Mouse (Mus musculus): ENCODE results near the gene Mdga2.

Mdga2 gene

DNA sequence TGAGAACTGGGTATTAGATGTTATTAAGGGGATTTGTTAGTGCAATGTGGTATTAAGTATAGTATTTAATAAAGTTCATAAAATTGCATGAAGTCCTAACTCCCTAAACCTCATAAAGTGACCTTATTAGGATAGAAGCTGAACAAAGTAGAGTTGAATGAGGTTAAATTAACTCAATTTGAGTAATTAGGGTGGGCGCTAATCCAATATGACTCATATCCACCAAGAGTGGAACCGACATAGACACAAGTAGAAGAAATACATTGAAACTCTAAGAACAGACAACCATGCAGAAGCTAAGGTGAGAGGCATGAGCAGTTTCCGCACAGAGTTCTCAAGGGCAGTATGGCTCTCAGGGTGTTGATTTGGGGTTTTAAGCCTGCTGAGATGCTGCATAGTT is 165.7 kb downstream of the Mdga2 start:
- no peak for DNase-seq (ENCODE audit: low spot score in 2 of 2)

DNA sequence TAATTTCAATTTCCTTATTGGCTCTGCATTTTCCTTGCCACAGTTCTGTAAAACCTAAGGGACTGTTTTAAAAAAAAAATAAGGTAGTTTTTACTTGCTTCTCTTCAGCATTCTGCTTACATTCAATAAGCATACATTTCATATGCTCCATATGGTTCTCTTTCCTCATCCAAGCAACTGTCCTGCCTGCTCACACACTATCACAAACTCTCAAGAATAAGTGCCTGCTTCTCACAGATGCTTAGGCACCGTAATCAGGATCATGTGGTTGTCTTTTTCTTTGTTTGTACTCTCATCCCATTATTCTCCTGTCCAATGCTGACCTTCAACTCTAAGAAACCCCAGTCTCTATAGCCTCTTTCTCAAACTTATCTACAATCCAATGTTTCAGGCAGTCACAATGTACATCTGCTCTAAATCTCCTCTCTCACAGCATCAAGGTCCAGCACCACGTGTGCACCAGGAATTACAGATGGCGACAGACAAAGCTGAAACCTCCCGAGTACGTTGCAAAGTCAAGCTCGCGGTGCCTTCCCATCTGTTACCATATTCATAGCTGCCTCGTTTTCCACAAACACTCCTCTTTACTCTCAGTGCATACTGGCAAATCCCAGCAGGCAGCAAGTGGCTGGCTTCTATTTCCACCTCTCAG is 177.1 kb downstream of the Mdga2 start:
- DNase-seq (ENCODE audit: low spot score in 2 of 2): no peak

DNA sequence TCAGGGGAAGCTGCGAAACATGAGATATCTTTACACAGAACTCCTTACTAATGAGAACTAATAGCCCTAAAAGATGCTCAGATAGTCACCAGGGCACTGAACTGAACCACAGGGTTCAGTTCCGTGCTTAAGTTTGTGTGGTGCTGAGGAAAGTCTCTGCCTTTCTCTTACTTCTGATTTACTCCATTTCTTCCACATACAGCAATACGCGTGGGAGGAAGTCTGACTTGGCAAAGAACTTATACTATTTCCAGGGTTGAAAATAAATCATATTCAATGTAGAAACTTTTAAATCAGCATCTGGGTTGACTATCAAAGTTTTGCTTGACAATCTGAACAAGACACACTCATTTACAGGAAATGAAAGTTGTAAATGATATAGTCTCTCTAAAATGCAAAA is 180.5 kb downstream of the Mdga2 start:
- DNase-seq (ENCODE audit: low spot score in 2 of 2): no peak

DNA sequence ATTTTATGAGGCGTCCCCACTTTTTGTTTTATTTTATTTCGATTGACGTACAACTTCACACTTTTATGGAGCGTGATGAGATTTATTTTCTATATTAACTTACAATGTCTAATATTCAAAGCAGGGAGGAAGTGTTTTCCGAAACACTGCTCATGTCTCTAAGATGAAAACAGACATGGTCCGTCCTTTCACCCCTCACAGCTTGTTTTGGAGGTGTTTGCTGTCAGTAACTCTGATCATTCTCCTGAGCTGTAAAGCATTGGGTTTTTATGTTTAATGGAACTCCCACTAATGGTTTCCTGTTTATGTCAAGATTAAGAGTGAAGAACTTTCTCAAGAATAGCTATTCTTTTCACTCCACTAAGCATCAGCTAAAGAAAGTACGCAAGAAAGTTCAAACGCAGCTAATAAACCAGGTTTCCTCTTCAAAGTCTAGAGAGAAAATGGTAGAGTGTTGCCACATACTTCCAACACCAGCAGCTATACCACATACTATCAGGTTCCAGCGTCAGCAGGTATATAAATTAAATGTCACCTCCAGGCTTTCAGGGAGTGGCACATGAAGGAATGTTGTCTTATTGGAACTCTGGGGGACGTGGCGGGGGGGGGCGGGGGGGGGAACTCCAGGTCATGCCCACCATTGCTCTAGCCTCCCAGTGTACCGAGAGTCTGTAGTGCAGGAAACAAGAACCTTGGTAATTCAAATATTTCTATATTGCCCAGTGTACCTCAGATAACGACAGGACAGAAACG is 186.7 kb downstream of the Mdga2 start:
- no peak for DNase-seq (ENCODE audit: low spot score in 2 of 2)

DNA sequence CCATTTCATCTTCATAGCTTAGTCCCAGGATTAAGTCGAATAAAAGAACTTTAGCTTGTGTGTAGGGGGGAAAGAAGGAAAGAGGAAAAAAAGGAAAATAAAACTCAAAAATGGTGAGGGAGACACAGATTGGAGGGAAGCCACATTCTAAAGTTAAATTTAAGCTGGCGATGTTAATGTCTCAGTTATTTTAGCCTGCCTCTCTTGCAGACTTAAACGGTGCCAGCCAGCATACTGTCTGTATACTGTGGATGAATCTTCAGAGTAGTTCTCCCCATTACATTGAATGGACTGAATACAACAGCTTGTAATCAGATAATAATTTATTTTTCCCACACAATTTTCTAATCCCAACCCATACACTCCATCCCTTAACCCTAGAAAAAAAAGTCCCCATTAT is 205.2 kb downstream of the Mdga2 start:
- DNase-seq (ENCODE audit: low spot score in 2 of 2): no peak

DNA sequence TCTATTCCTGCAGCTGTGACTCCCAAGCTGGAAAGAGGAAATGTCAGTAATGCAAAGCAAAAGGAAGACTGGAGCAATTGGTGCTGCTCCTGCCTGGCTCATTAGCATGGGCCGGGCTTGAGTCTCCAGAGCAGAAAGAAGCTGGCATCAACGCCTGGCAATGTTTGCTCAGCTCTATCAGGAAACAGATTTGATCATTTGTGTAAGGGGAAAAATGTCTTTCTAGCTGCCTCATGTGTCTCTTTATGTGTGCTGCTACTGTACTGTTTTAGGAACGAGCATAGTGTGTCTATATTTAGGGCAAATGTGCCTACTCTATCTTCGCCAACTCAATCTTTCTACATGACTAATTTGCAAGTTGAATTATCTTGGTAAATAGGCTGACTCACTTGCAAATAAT is 211.0 kb downstream of the Mdga2 start:
- no peak for DNase-seq (ENCODE audit: low spot score in 2 of 2)

DNA sequence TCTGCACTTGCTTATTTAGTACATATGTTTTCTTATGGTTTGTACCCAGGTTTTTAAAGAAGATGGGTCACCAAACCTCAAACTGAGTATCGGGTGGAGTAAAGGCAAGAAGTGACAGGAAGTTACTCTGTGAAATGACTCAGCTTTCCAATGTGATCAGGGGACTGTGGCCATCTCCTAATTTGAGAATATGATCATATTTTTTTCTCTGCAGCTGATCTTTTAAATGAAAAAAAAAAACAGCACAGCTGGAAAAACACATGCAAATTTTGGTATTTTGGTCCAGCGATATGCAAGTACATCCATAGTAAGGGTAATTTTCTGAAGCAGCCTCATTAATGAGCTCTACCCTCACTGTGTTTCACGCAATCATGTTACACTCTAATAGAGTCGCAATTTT is 212.0 kb downstream of the Mdga2 start:
- DNase-seq (ENCODE audit: low spot score in 2 of 2): no peak

DNA sequence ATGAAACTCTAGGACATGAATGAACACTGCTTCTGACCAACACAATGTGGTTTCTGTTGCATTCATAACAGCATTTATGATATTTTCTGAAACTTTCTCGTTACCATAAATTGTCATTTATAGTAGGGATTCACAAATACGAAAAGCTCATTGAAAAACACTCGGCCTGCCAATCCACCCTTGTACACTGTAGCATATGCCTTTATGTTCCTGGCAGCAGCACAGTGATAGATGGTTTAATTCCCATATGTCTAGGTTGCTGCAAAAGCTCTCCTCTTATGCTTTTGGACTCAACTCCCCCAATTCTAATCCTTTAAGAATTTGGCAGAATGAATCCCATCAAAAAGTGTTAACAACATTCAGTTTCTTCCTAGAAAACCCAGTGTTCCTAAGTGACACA is 213.2 kb downstream of the Mdga2 start:
- no peak for DNase-seq (ENCODE audit: low spot score in 2 of 2)

DNA sequence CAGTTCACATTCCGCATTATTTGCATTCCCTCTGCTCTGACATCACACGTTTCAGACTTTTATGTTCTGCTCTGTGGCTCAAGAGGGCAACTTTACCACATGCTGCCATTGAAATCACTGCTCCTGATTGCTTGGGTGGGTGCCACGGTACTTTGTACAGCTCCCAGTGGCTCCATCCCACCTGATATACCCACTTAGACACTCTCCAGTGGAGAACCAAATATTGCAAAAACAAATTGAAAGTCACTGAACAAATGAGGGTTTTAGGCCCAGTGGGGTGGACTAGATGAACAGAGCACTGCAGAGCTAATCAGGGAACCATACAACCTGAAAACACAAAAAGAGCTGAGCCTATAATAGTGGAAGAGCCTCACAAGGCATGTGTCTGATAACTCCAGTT is 268.2 kb downstream of the Mdga2 start:
- DNase-seq (ENCODE audit: low spot score in 2 of 2): no peak

DNA sequence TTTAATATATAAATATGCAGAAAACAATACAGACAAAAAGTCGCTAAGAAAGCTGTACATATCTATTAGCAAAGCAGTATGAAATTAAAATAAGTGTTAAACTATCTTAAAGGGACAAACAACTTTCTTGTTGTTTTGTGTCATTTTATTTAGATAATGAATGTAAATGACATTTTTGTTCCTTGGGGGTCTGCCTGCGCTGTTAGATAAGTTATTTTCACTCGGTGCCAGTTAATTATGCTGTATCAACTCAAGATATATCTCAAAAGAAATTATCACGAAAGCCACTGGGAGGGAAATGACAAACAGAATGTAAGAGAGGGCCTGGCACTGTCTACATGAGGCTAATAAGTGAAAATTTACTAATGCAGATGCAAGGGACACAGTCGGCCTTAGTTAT is 306.6 kb downstream of the Mdga2 start:
- no peak for DNase-seq (ENCODE audit: low spot score in 2 of 2)

DNA sequence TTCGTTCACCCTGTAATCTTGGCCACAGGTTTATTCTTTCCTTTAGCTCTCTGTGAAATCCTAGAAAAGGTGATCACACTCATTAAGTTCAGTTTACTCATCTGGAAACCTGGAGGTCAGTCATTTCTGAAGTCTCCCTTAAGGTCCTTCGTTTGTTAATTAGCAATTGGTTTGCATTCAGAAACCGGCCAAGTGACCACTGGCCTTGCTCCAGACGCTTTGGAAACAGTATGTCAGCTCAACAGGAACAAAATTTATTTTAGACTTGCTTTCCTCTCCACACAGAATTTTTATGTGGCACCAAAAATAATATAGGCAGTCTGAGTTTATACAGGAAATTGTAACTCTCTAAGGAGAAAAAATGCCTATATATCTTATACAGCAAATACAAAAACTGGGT is 323.0 kb downstream of the Mdga2 start:
- DNase-seq (ENCODE audit: low spot score in 2 of 2): no peak

DNA sequence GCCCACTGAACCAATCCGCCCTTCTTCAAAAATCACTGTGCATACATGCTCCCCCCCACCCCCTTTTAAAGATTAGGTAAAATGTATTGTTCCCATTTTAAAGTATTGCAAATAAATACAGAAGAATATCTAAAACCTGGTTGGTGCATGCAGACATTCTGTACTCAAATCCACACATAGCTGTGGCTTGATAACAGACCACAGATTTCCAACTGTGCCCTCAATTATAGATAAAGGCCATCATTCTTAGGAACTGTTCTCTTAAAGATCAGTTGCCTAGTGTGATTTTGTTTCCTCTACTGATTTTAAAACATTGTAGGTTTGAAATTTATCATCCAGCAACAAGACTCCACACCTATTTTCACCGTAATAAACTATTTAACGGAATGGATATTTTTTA is 325.6 kb downstream of the Mdga2 start:
- no peak for DNase-seq (ENCODE audit: low spot score in 2 of 2)

DNA sequence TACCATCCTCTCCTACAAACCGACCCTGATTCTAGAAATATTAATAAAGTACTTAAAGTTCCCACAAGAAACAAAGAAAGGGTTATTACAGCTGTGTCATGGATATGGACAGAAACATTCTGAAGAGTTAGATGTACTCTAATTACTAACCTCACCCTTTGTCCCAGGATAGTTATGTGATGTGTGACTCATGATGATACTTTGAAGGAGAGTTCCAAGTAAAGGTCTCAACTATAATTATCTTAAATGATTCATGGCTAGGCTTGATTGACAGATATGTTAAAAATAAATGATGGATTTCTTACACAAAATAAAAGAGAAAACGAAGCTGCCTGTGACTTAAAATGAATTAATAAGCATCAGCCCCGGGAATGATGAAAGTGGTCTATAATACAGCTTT is 332.1 kb downstream of the Mdga2 start:
- DNase-seq (ENCODE audit: low spot score in 2 of 2): no peak

DNA sequence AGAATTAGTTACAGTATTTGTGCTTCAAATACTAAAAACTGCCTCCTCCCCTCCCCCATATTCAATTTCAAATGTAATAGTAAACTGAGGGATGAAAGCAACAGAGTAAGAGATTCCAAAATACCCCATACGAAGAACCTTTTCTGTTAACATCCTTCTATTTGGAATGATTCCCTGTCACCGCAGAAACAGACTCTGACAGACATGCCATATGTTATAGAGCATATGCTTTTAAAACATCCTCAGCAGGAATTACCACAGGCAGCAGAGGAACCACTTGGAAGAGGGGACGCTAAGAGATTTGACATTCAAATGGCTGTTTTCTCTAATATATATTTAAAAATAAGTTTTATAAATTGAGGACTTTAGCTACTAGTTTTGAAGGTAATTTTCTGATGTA is 333.1 kb downstream of the Mdga2 start:
- no peak for DNase-seq (ENCODE audit: low spot score in 2 of 2)

DNA sequence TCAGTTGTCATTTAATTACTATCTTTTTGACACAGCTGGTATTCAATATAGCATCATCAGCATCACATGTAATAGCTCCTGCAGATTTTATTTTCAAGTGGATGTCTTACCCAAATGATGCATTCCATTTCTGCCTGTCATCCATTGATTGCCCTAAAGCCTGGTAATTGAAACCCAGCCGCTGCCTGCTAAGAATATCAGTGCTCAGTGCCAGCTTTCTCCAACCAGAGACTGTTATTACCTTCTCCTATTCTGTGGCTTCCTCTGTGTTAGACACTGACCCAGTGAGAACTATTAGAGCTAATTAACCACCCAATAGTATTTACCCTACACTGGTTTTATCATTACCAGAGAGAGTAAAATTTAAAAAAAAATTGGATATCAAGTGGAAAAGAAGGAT is 333.7 kb downstream of the Mdga2 start:
- no peak for DNase-seq (ENCODE audit: low spot score in 2 of 2)

DNA sequence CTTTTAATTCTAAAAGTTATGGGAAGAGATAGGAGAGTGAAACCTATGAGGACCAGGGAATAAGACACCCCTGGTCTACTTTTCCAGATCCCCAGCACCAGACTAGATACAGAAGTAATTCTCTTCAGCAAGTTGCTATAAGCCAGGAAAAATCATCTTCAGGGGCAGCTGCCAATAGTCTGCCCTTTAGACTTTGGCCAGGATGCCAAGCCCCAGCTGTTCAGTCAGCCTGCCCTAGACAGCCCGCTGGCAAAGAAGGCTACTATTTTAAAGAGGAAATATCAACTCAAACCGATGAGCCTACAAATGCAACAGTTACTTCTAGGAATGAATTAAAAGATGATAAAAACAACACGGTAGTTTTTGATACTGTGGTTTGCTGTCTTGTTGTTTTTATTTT is 356.1 kb downstream of the Mdga2 start:
- DNase-seq (ENCODE audit: low spot score in 2 of 2): no peak

DNA sequence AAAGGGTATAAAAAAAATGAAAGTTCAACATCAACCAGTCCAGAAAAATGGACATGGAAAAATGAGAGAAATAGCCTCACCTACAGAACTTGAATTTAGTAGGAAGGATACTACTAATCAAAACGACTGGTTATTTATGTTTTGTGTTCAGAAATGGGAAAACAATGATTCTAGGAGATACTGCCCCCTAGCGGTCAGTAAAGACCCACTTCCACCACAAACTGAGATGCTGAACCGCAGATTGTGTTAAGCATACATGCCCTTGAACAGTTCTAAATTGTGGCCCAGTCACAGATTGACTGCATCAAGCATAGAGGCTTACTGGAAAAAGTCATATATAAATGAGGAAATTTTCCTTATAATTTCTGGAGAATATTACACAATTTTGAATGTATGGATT is 369.2 kb downstream of the Mdga2 start:
- no peak for DNase-seq (ENCODE audit: low spot score in 2 of 2)

DNA sequence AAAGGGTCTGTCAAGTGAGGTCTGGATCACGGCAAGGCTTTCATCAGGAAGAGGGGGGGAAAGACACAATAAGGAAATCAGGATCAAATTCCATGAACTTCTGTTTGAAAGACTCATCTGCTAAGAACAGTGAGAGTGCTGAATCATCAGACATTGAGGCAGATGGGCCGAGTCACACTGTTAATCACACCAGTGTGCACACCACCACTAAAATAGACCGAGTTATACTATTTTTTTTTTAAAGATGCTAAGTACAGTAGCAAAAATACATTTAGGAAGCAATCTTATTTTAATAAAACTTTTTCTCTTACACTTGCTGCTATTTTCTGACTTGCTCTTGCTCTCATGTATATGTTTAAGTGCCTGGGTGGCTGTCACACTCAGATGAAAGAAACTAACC is 382.0 kb downstream of the Mdga2 start:
- no peak for DNase-seq (ENCODE audit: low spot score in 2 of 2)

DNA sequence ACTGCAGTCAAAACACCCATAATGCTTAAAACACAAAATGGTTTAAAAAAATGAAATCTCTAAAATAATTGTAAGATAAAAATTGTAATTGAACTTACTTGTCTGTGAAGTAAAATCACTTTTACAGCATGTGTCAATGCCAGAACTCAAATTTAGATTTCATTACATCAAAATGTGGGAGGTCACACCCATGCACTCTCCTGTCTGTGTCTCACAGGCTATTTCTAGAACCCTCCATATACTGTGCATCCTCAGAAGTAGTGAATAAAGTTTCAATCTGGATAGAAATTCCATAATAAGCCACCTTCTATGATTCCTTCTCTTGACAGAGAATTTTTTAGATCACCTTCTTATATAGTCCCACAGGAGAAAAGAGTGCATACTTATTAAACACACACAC is 466.7 kb downstream of the Mdga2 start:
- no peak for DNase-seq (ENCODE audit: low spot score in 2 of 2)

DNA sequence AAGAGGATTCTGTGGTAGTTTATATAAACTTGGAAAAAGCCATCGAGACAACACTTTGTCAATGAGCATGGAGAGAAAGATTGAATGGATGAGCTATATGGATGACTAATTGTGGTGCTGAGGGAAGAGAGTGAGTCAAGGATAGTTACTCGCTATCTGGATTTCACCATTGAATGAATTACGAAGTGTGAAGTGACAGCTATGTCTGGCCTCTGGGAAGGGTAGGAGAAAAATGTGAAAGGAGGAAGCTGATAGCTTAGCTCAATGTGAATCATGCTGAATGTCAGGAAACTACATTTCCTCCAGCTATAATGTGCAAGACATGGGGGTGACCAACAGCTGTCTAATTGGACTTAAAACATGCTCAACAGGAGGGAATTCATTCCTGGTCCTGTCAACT is 487.8 kb downstream of the Mdga2 start:
- no peak for DNase-seq (ENCODE audit: low spot score in 2 of 2)

DNA sequence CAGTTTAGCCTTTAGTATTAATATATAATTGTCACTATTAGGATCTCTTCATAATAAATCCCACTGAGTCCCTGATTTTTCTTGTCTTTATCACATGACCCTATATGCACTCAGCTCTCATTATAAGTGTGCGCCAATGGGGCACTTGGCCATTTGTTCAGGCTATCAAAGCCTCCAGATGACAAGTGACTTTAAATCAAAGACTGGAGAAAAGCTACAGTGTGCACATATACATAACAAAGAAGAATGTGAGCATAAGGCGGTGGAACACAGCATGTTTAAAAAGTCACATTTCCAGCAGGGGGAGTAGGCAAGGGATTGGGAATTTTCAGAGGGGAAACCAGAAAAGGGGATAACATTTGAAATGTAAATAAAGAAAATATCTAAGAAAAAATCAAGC is 497.9 kb downstream of the Mdga2 start:
- no peak for DNase-seq (ENCODE audit: low spot score in 2 of 2)

DNA sequence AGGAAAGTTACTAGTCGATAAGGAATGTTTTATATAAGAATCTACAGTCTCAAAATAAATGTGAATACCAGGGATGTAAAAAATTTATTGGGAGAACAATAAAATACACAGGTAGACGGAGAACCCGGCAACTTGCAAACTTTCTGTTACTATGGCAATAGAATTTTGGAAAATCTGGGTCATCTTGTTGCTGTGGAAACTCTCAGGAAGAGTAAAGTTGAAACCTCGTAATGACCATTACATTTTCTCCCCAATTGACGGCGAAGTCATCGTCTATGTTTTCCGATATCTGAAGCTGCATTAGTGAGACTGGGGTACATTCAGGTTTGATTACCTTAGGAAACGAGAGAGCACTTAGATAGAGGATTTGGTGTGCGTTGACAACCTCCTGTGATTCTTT is 514.0 kb downstream of the Mdga2 start:
- DNase-seq (ENCODE audit: low spot score in 2 of 2): no peak

DNA sequence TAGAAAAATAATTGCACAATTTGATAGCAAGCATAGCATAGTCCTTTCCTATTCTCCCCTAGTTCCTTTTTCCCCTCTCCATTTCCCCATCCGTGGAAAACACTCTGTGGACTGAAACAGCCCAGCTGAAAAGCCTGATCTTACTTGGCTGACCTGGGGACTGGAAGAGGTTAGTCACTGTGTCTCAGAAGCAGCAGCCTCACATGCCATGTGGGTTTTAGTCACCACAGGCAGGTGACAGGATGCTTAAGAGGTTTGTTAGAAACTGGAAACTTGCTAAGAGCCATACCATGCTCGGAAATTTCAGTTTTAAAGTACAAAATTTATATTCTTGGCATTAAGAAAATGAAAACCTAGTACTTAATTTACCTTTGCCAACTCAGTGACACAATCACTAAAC is 514.9 kb downstream of the Mdga2 start:
- no peak for DNase-seq (ENCODE audit: low spot score in 2 of 2)

DNA sequence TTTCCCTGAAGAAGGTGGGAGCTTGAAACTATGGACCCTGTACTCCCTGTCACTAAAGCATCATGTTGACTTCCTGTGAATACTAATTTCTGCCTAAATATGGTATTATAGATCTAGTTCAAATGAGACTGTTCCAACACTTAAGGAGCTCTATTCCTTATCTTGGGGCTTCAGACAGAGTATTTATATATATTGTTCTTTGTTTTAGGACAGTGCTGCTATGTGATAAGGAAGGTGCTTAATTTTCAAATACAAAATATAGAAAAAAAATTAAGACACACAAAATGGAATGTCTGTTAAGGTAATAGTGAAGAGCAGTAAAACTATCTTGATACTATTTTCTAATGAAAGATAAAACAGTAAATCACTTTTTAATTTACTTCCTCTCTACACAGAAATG is 517.3 kb downstream of the Mdga2 start:
- no peak for DNase-seq (ENCODE audit: low spot score in 2 of 2)

Data from urinary bladder, postnatal 4 days (tissue).